Mouse (Mus musculus) olfactory bulb, adult 2 months (tissue): Measurements from ENCODE around the gene Spop.

ENCODE experiments used
- CTCF ChIP-seq: fragments of 200-500 bp; IDR thresholded peaks from 2 replicates; pipeline ENCODE4 v1.5.1; 2012; ENCODE audit warnings: low read depth, mild to moderate bottlenecking, low read length, moderate library complexity; ENCODE audit not compliant: insufficient read depth
- POLR2A ChIP-seq: fragments of 200-500 bp; IDR thresholded peaks from 2 replicates; pipeline ENCODE4 v1.6.1; 2012; ENCODE audit warnings: mild to moderate bottlenecking, low read depth, low read length, moderate library complexity; ENCODE audit not compliant: insufficient read depth

GRCm38 (mm10) chr11:95512383-95512782, 98.5 kb downstream of the Spop start:
- TF ChIP-seq CTCF (no peak), POLR2A (no peak)
